Mouse (Mus musculus): ENCODE results near the gene Mgp. TPM values are rescaled to one million over a fixed set of nuclear protein-coding genes. Genes with fewer than 3 reads are reported as not detected.

Gene Mgp
- polyA plus RNA-seq, 1 experiment from 2014 or later = 632 TPM

- H3K9ac ChIP-seq (ENCODE audit: low read length) = no peak overlapping the region
- no peaks in the 10 kb centered on the region for H3K36me3 ChIP-seq (ENCODE audit: control insufficient read depth, insufficient read depth)
- ATAC-seq (replicated peaks; ENCODE audit: extremely low read depth, insufficient read depth, low FRiP score) = no peak
- peaks cover 17% of the 10 kb centered on the region for H3K4me1 ChIP-seq (ENCODE audit: control insufficient read depth, insufficient read depth, low read length)
- 79% methylated on average over 9 of the region's 9 CpGs for WGBS
- no peak overlapping the region for H3K4me2 ChIP-seq (ENCODE audit: low read depth, low read length)
- H3K9me3 ChIP-seq (replicated peaks; ENCODE audit: control insufficient read depth, low read length) = peaks cover 2% of the 10 kb centered on the region; the same call in 1 of the 2 replicates
- no peaks in the 10 kb centered on the region for H3K27me3 ChIP-seq (ENCODE audit: control insufficient read depth, insufficient read depth, low read length)
- no peak overlapping the region for H3K4me3 ChIP-seq (ENCODE audit: low read length)
- no peak overlapping the region for H3K27ac ChIP-seq (ENCODE audit: low read length)
Measured at GRCm38 (mm10) chr6:136902527-136902926, 26.9 kb upstream of the Mgp start.

- no peak overlapping the region for H3K27ac ChIP-seq (ENCODE audit: low read length)
- no peak for ATAC-seq (replicated peaks; ENCODE audit: extremely low read depth, insufficient read depth, low FRiP score)
Measured at GRCm38 (mm10) chr6:136901010-136901409, 25.4 kb upstream of the Mgp start.

GRCm38 (mm10) chr6:136900369-136901009 lies 24.9 kb upstream of the Mgp start:
- Histone ChIP-seq H3K4me3 (ENCODE audit: low read length) (no peak overlapping the region), H3K9me3 (replicated peaks; ENCODE audit: control insufficient read depth, low read length) (peaks cover 2% of the 10 kb centered on the region; the same call in 1 of the 2 replicates), H3K27ac (ENCODE audit: low read length) (no peak overlapping the region; the same call in 1 of the 2 replicates), H3K9ac (ENCODE audit: low read length) (no peak overlapping the region), H3K36me3 (ENCODE audit: control insufficient read depth, insufficient read depth) (no peaks in the 10 kb centered on the region), H3K4me2 (ENCODE audit: low read depth, low read length) (no peak overlapping the region), H3K4me1 (ENCODE audit: control insufficient read depth, insufficient read depth, low read length) (peaks cover 17% of the 10 kb centered on the region), H3K27me3 (ENCODE audit: control insufficient read depth, insufficient read depth, low read length) (no peaks in the 10 kb centered on the region)
- WGBS = 41% methylated on average over 4 of the region's 4 CpGs
- ATAC-seq (replicated peaks; ENCODE audit: extremely low read depth, insufficient read depth, low FRiP score) = no peak

More at GRCm38 (mm10) chr6:136901010-136901409, 25.4 kb upstream of the Mgp start:
- no peak overlapping the region for H3K9ac ChIP-seq (ENCODE audit: low read length)
- H3K4me3 ChIP-seq (ENCODE audit: low read length) = no peak overlapping the region
- H3K4me1 ChIP-seq (ENCODE audit: control insufficient read depth, insufficient read depth, low read length) = peaks cover 17% of the 10 kb centered on the region
- peaks cover 2% of the 10 kb centered on the region; the same call in 1 of the 2 replicates for H3K9me3 ChIP-seq (replicated peaks; ENCODE audit: control insufficient read depth, low read length)
- no peak overlapping the region for H3K4me2 ChIP-seq (ENCODE audit: low read depth, low read length)
- WGBS = 58% methylated on average over 2 of the region's 2 CpGs
- H3K27me3 ChIP-seq (ENCODE audit: control insufficient read depth, insufficient read depth, low read length) = no peaks in the 10 kb centered on the region
- H3K36me3 ChIP-seq (ENCODE audit: control insufficient read depth, insufficient read depth) = no peaks in the 10 kb centered on the region

GRCm38 (mm10) chr6:136898954-136899353 lies 23.3 kb upstream of the Mgp start:
- no peak overlapping the region for H3K4me2 ChIP-seq (ENCODE audit: low read depth, low read length)

GRCm38 (mm10) chr6:136898222-136898621 lies 22.6 kb upstream of the Mgp start:
- 10% methylated on average over 4 of the region's 4 CpGs for WGBS
- Histone ChIP-seq H3K9ac (ENCODE audit: low read length) (no peak overlapping the region), H3K4me2 (ENCODE audit: low read depth, low read length) (no peak overlapping the region), H3K27ac (ENCODE audit: low read length) (peak overlapping the region; percentile 81), H3K9me3 (replicated peaks; ENCODE audit: control insufficient read depth, low read length) (peaks cover 2% of the 10 kb centered on the region; the same call in 1 of the 2 replicates), H3K4me1 (ENCODE audit: control insufficient read depth, insufficient read depth, low read length) (peaks cover 14% of the 10 kb centered on the region), H3K27me3 (ENCODE audit: control insufficient read depth, insufficient read depth, low read length) (no peaks in the 10 kb centered on the region), H3K36me3 (ENCODE audit: control insufficient read depth, insufficient read depth) (no peaks in the 10 kb centered on the region), H3K4me3 (ENCODE audit: low read length) (no peak overlapping the region)
- ATAC-seq (replicated peaks; ENCODE audit: extremely low read depth, insufficient read depth, low FRiP score) = peak; percentile 60

More at GRCm38 (mm10) chr6:136898954-136899353, 23.3 kb upstream of the Mgp start:
- Histone ChIP-seq H3K9me3 (replicated peaks; ENCODE audit: control insufficient read depth, low read length) (peaks cover 2% of the 10 kb centered on the region; the same call in 1 of the 2 replicates), H3K36me3 (ENCODE audit: control insufficient read depth, insufficient read depth) (no peaks in the 10 kb centered on the region), H3K27me3 (ENCODE audit: control insufficient read depth, insufficient read depth, low read length) (no peaks in the 10 kb centered on the region), H3K4me3 (ENCODE audit: low read length) (no peak overlapping the region), H3K27ac (ENCODE audit: low read length) (peak overlapping the region; percentile 52), H3K9ac (ENCODE audit: low read length) (no peak overlapping the region), H3K4me1 (ENCODE audit: control insufficient read depth, insufficient read depth, low read length) (peaks cover 14% of the 10 kb centered on the region)
- WGBS = 54% methylated on average over 2 of the region's 2 CpGs
- no peak for ATAC-seq (replicated peaks; ENCODE audit: extremely low read depth, insufficient read depth, low FRiP score)

GRCm38 (mm10) chr6:136897789-136898188 lies 22.2 kb upstream of the Mgp start:
- 44% methylated on average over 4 of the region's 4 CpGs for WGBS
- no peaks in the 10 kb centered on the region for H3K27me3 ChIP-seq (ENCODE audit: control insufficient read depth, insufficient read depth, low read length)
- no peak overlapping the region for H3K4me3 ChIP-seq (ENCODE audit: low read length)
- H3K9ac ChIP-seq (ENCODE audit: low read length) = no peak overlapping the region
- ATAC-seq (replicated peaks; ENCODE audit: extremely low read depth, insufficient read depth, low FRiP score) = no peak
- no peaks in the 10 kb centered on the region for H3K36me3 ChIP-seq (ENCODE audit: control insufficient read depth, insufficient read depth)
- peaks cover 2% of the 10 kb centered on the region; the same call in 1 of the 2 replicates for H3K9me3 ChIP-seq (replicated peaks; ENCODE audit: control insufficient read depth, low read length)
- H3K27ac ChIP-seq (ENCODE audit: low read length) = peak overlapping the region; percentile 81
- no peak overlapping the region for H3K4me2 ChIP-seq (ENCODE audit: low read depth, low read length)
- H3K4me1 ChIP-seq (ENCODE audit: control insufficient read depth, insufficient read depth, low read length) = peaks cover 14% of the 10 kb centered on the region

- Histone ChIP-seq H3K4me3 (ENCODE audit: low read length) (no peak overlapping the region), H3K4me1 (ENCODE audit: control insufficient read depth, insufficient read depth, low read length) (peaks cover 11% of the 10 kb centered on the region), H3K27ac (ENCODE audit: low read length) (peak overlapping the region; percentile 67), H3K36me3 (ENCODE audit: control insufficient read depth, insufficient read depth) (no peaks in the 10 kb centered on the region), H3K27me3 (ENCODE audit: control insufficient read depth, insufficient read depth, low read length) (no peaks in the 10 kb centered on the region), H3K9me3 (replicated peaks; ENCODE audit: control insufficient read depth, low read length) (peaks cover 2% of the 10 kb centered on the region; the same call in 1 of the 2 replicates), H3K4me2 (ENCODE audit: low read depth, low read length) (no peak overlapping the region), H3K9ac (ENCODE audit: low read length) (no peak overlapping the region)
- ATAC-seq (replicated peaks; ENCODE audit: extremely low read depth, insufficient read depth, low FRiP score) = no peak
- 42% methylated on average over 15 of the region's 15 CpGs for WGBS
Measured at GRCm38 (mm10) chr6:136894532-136895339, 19.1 kb upstream of the Mgp start.

GRCm38 (mm10) chr6:136892002-136892401 lies 16.4 kb upstream of the Mgp start:
- H3K27ac ChIP-seq (ENCODE audit: low read length) = no peak overlapping the region
- no peaks in the 10 kb centered on the region for H3K9me3 ChIP-seq (replicated peaks; ENCODE audit: control insufficient read depth, low read length)
- ATAC-seq (replicated peaks; ENCODE audit: extremely low read depth, insufficient read depth, low FRiP score) = no peak
- no peaks in the 10 kb centered on the region for H3K36me3 ChIP-seq (ENCODE audit: control insufficient read depth, insufficient read depth)
- no peak overlapping the region for H3K4me2 ChIP-seq (ENCODE audit: low read depth, low read length)
- H3K27me3 ChIP-seq (ENCODE audit: control insufficient read depth, insufficient read depth, low read length) = no peaks in the 10 kb centered on the region
- H3K4me3 ChIP-seq (ENCODE audit: low read length) = no peak overlapping the region
- H3K4me1 ChIP-seq (ENCODE audit: control insufficient read depth, insufficient read depth, low read length) = peaks cover 6% of the 10 kb centered on the region
- 70% methylated on average over 2 of the region's 2 CpGs for WGBS
- H3K9ac ChIP-seq (ENCODE audit: low read length) = no peak overlapping the region

- Histone ChIP-seq H3K9me3 (replicated peaks; ENCODE audit: control insufficient read depth, low read length) (no peaks in the 10 kb centered on the region), H3K36me3 (ENCODE audit: control insufficient read depth, insufficient read depth) (no peaks in the 10 kb centered on the region), H3K4me2 (ENCODE audit: low read depth, low read length) (no peak overlapping the region), H3K9ac (ENCODE audit: low read length) (no peak overlapping the region), H3K4me3 (ENCODE audit: low read length) (no peak overlapping the region), H3K27ac (ENCODE audit: low read length) (no peak overlapping the region), H3K4me1 (ENCODE audit: control insufficient read depth, insufficient read depth, low read length) (peaks cover 6% of the 10 kb centered on the region), H3K27me3 (ENCODE audit: control insufficient read depth, insufficient read depth, low read length) (no peaks in the 10 kb centered on the region)
- 71% methylated on average over 6 of the region's 6 CpGs for WGBS
- ATAC-seq (replicated peaks; ENCODE audit: extremely low read depth, insufficient read depth, low FRiP score) = no peak
Measured at GRCm38 (mm10) chr6:136889554-136889953, 13.9 kb upstream of the Mgp start.

Data from heart, embryonic 16.5 days (tissue).